Mouse (Mus musculus) hindbrain, embryonic 15.5 days (tissue): Measurements from ENCODE around the gene Cd200r2. TPM values are rescaled to one million over a fixed set of nuclear protein-coding genes. Genes with fewer than 3 reads are reported as not detected.
"Not testable (repeated sequence)": the region's sequence is repeated elsewhere in the genome, so short reads cannot be mapped to it uniquely, and the experiment has no call there.

ENCODE experiments used
- ATAC-seq: fragments of 200-750 bp; cut with Nextera tagmentation; 2 replicates; pipeline ENCODE4 v1.8.0; 2017; ENCODE audit warnings: low read depth, moderate number of reproducible peaks, moderate TSS enrichment; ENCODE audit not compliant: low FRiP score
- H3K27ac ChIP-seq: fragments of 300-500 bp; sonication (generic); replicated peaks from 2 replicates; pipeline ENCODE4 v1.5.1; 2015; ENCODE audit warnings: mild to moderate bottlenecking, inconsistent platforms
- H3K27me3 ChIP-seq: fragments of 300-500 bp; sonication (generic); 2 replicates; pipeline ENCODE4 v1.6.1; 2015; ENCODE audit warnings: control low read depth, inconsistent platforms
- H3K36me3 ChIP-seq: fragments of 300-500 bp; sonication (generic); 2 replicates; pipeline ENCODE4 v1.6.1; 2015; ENCODE audit warnings: control low read depth, inconsistent platforms
- H3K4me1 ChIP-seq: fragments of 300-500 bp; sonication (generic); replicated peaks from 2 replicates; pipeline ENCODE4 v1.6.1; 2015; ENCODE audit warnings: control low read depth, inconsistent platforms
- H3K4me2 ChIP-seq: fragments of 300-500 bp; sonication (generic); 2 replicates; pipeline ENCODE4 v1.6.1; 2015; ENCODE audit warnings: moderate library complexity, mild to moderate bottlenecking, inconsistent platforms
- H3K4me3 ChIP-seq: fragments of 300-500 bp; sonication (generic); 2 replicates; pipeline ENCODE4 v1.5.1; 2015; ENCODE audit warnings: mild to moderate bottlenecking, inconsistent platforms
- H3K9ac ChIP-seq: fragments of 300-500 bp; sonication (generic); 2 replicates; pipeline ENCODE4 v1.6.1; 2015; ENCODE audit warnings: inconsistent platforms
- H3K9me3 ChIP-seq: fragments of 300-500 bp; sonication (generic); 2 replicates; pipeline ENCODE4 v1.6.1; 2016; ENCODE audit warnings: control low read depth, inconsistent platforms
- WGBS: fragments of 180-500 bp; shearing (Covaris S2); methylation state at CpG from one replicate; pipeline ENCODE4 v1.1.7; 2015; 5-methylcytosine and 5-hydroxymethylcytosine counted together
- polyA plus RNA-seq: library from polyadenylated mRNA; unstranded; fragments of >200 nt; fragmentation: Nextera tagmentation; extraction: Ambion mirVana; gene quantifications from 2 replicates; pipeline ENCODE4 v1.2.1, GENCODE M21; 2015

The Cd200r2 gene
- polyA plus RNA-seq: not detected in 2 replicates

- H3K4me1 ChIP-seq: no peaks in the 10 kb centered on the region
- no peak for ATAC-seq
- no peak within 1 kb of the TSS for H3K4me2 ChIP-seq
Observed at GRCm38 (mm10) chr16:44866797-44867196, at the start of gene Cd200r2. Cd200r2 (plus strand) TSS chr16:44867097.

GRCm38 (mm10) chr16:44818010-44818409 is 48.9 kb upstream of the Cd200r2 start:
- H3K4me1 ChIP-seq: no peaks in the 10 kb centered on the region
- ATAC-seq: no peak
- no peak overlapping the region for H3K9ac ChIP-seq
- no peak overlapping the region for H3K4me3 ChIP-seq
- H3K27ac ChIP-seq: no peak overlapping the region
- H3K36me3 ChIP-seq: no peaks in the 10 kb centered on the region
- H3K27me3 ChIP-seq: no peaks in the 10 kb centered on the region
- no peaks in the 10 kb centered on the region for H3K9me3 ChIP-seq
- H3K4me2 ChIP-seq: no peak overlapping the region
- 45% methylated on average over 1 of the region's 1 CpGs for WGBS

More at GRCm38 (mm10) chr16:44866797-44867196, at the start of gene Cd200r2:
- Histone ChIP-seq H3K9me3 (no peaks in the 10 kb centered on the region), H3K9ac (no peak within 1 kb of the TSS), H3K27me3 (no peaks in the 10 kb centered on the region), H3K27ac (no peak within 1 kb of the TSS), H3K36me3 (no peaks in the 10 kb centered on the region), H3K4me3 (no peak within 1 kb of the TSS)
- WGBS: 85% methylated on average over 2 of the region's 2 CpGs

GRCm38 (mm10) chr16:44820545-44820944 is 46.4 kb upstream of the Cd200r2 start:
- WGBS: 92% methylated on average over 4 of the region's 4 CpGs
- no peaks in the 10 kb centered on the region for H3K27me3 ChIP-seq
- no peak overlapping the region for H3K27ac ChIP-seq
- no peak overlapping the region for H3K9ac ChIP-seq
- H3K4me3 ChIP-seq: no peak overlapping the region
- H3K4me1 ChIP-seq: no peaks in the 10 kb centered on the region
- no peak overlapping the region for H3K4me2 ChIP-seq
- ATAC-seq: no peak
- no peaks in the 10 kb centered on the region for H3K36me3 ChIP-seq
- H3K9me3 ChIP-seq: no peaks in the 10 kb centered on the region

GRCm38 (mm10) chr16:44832286-44832685 is 34.6 kb upstream of the Cd200r2 start:
- 84% methylated on average over 3 of the region's 3 CpGs for WGBS

GRCm38 (mm10) chr16:44833189-44833588 is 33.7 kb upstream of the Cd200r2 start:
- H3K4me2 ChIP-seq, H3K9ac ChIP-seq, H3K4me3 ChIP-seq, H3K9me3 ChIP-seq, H3K27ac ChIP-seq, ATAC-seq, H3K27me3 ChIP-seq, H3K36me3 ChIP-seq, H3K4me1 ChIP-seq: not testable (repeated sequence)
- WGBS: 51% methylated on average over 2 of the region's 2 CpGs

More at GRCm38 (mm10) chr16:44832286-44832685, 34.6 kb upstream of the Cd200r2 start:
- H3K4me3 ChIP-seq: no peak overlapping the region
- H3K9me3 ChIP-seq: no peaks in the 10 kb centered on the region
- H3K27ac ChIP-seq: no peak overlapping the region
- ATAC-seq: no peak
- H3K4me2 ChIP-seq: no peak overlapping the region
- no peaks in the 10 kb centered on the region for H3K27me3 ChIP-seq
- no peak overlapping the region for H3K9ac ChIP-seq
- no peaks in the 10 kb centered on the region for H3K4me1 ChIP-seq
- no peaks in the 10 kb centered on the region for H3K36me3 ChIP-seq

- H3K27ac ChIP-seq: no peak overlapping the region
- H3K9me3 ChIP-seq: no peaks in the 10 kb centered on the region
- ATAC-seq: no peak
- H3K4me1 ChIP-seq: no peaks in the 10 kb centered on the region
- H3K36me3 ChIP-seq: no peaks in the 10 kb centered on the region
- no peak overlapping the region for H3K4me2 ChIP-seq
- H3K27me3 ChIP-seq: no peaks in the 10 kb centered on the region
- H3K4me3 ChIP-seq: no peak overlapping the region
- 74% methylated on average over 1 of the region's 1 CpGs for WGBS
- no peak overlapping the region for H3K9ac ChIP-seq
Observed at GRCm38 (mm10) chr16:44875178-44875577, 8.3 kb downstream of the Cd200r2 start.

GRCm38 (mm10) chr16:44876625-44877024 is 9.7 kb downstream of the Cd200r2 start:
- Histone ChIP-seq H3K9me3 (no peaks in the 10 kb centered on the region), H3K36me3 (no peaks in the 10 kb centered on the region), H3K4me3 (no peak overlapping the region), H3K27me3 (no peaks in the 10 kb centered on the region), H3K4me1 (no peaks in the 10 kb centered on the region), H3K4me2 (no peak overlapping the region), H3K27ac (no peak overlapping the region), H3K9ac (no peak overlapping the region)
- WGBS: 65% methylated on average over 5 of the region's 5 CpGs
- ATAC-seq: no peak

- WGBS: 89% methylated on average over 6 of the region's 6 CpGs
- no peaks in the 10 kb centered on the region for H3K4me1 ChIP-seq
- H3K9ac ChIP-seq: no peak overlapping the region
- H3K4me2 ChIP-seq: no peak overlapping the region
- H3K27ac ChIP-seq: no peak overlapping the region
- H3K36me3 ChIP-seq: no peaks in the 10 kb centered on the region
- no peaks in the 10 kb centered on the region for H3K9me3 ChIP-seq
- no peaks in the 10 kb centered on the region for H3K27me3 ChIP-seq
- ATAC-seq: no peak
- no peak overlapping the region for H3K4me3 ChIP-seq
Observed at GRCm38 (mm10) chr16:44877595-44877994, 10.7 kb downstream of the Cd200r2 start.

- Histone ChIP-seq H3K4me2 (no peak overlapping the region), H3K9me3 (no peaks in the 10 kb centered on the region), H3K4me3 (no peak overlapping the region), H3K27me3 (no peaks in the 10 kb centered on the region), H3K4me1 (no peaks in the 10 kb centered on the region), H3K27ac (no peak overlapping the region), H3K36me3 (no peaks in the 10 kb centered on the region), H3K9ac (no peak overlapping the region)
- WGBS: 82% methylated on average over 1 of the region's 1 CpGs
- ATAC-seq: no peak
Observed at GRCm38 (mm10) chr16:44890814-44891213, 23.9 kb downstream of the Cd200r2 start.

- H3K27ac ChIP-seq: no peak overlapping the region
- H3K9ac ChIP-seq: no peak overlapping the region
- no peaks in the 10 kb centered on the region for H3K9me3 ChIP-seq
- no peak overlapping the region for H3K4me2 ChIP-seq
- no peak for ATAC-seq
- H3K4me1 ChIP-seq: no peaks in the 10 kb centered on the region
- no peak overlapping the region for H3K4me3 ChIP-seq
- H3K27me3 ChIP-seq: no peaks in the 10 kb centered on the region
- H3K36me3 ChIP-seq: no peaks in the 10 kb centered on the region
- WGBS: 87% methylated on average over 1 of the region's 1 CpGs
Observed at GRCm38 (mm10) chr16:44932016-44932415, 65.1 kb downstream of the Cd200r2 start.

- H3K9ac ChIP-seq: no peak within 1 kb of the TSS
- no peaks in the 10 kb centered on the region for H3K9me3 ChIP-seq
- no peaks in the 10 kb centered on the region for H3K27me3 ChIP-seq
- H3K27ac ChIP-seq: no peak within 1 kb of the TSS
- 88% methylated on average over 3 of the region's 3 CpGs for WGBS
- no peak within 1 kb of the TSS for H3K4me2 ChIP-seq
- H3K4me1 ChIP-seq: no peaks in the 10 kb centered on the region
- H3K4me3 ChIP-seq: no peak within 1 kb of the TSS
- H3K36me3 ChIP-seq: no peaks in the 10 kb centered on the region
- ATAC-seq: no peak
Observed at GRCm38 (mm10) chr16:44943468-44943867, 76.6 kb downstream of the Cd200r2 start, which contains the start of gene Cd200r3. Cd200r3 (plus strand) TSS chr16:44943678.

- H3K36me3 ChIP-seq: no peaks in the 10 kb centered on the region
- no peak overlapping the region for H3K9ac ChIP-seq
- no peak overlapping the region for H3K27ac ChIP-seq
- no peak for ATAC-seq
- 74% methylated on average over 4 of the region's 4 CpGs for WGBS
- H3K4me3 ChIP-seq: no peak overlapping the region
- no peak overlapping the region for H3K4me2 ChIP-seq
- H3K4me1 ChIP-seq: no peaks in the 10 kb centered on the region
- H3K27me3 ChIP-seq: no peaks in the 10 kb centered on the region
- H3K9me3 ChIP-seq: no peaks in the 10 kb centered on the region
Observed at GRCm38 (mm10) chr16:44951360-44952114, 84.6 kb downstream of the Cd200r2 start.

- Histone ChIP-seq H3K4me2 (no peak overlapping the region), H3K9ac (no peak overlapping the region), H3K4me3 (no peak overlapping the region), H3K27me3 (no peaks in the 10 kb centered on the region), H3K36me3 (no peaks in the 10 kb centered on the region), H3K9me3 (no peaks in the 10 kb centered on the region), H3K27ac (no peak overlapping the region), H3K4me1 (no peaks in the 10 kb centered on the region)
- ATAC-seq: no peak
- 91% methylated on average over 2 of the region's 2 CpGs for WGBS
Observed at GRCm38 (mm10) chr16:44962296-44962695, 95.4 kb downstream of the Cd200r2 start.
